Mouse (Mus musculus) E14TG2a.4 (cell line): Measurements from ENCODE around the gene Esp1.

ENCODE experiments used
- CTCF ChIP-seq: conservative IDR thresholded peaks from 2 replicates; pipeline ENCODE4 v1.5.1; 2014; ENCODE audit warnings: low read length
- NANOG ChIP-seq: IDR thresholded peaks from 2 replicates; pipeline ENCODE4 v1.6.1; 2014; ENCODE audit warnings: borderline replicate concordance, low read length, mixed read lengths

GRCm38 (mm10) chr17:40726820-40727219 is at the start of gene Esp1:
- no peak for TF ChIP-seq CTCF
- TF ChIP-seq NANOG, result no peak
